Comparison of ENCODE assay signal across 21 mouse cellular contexts in the genomic region with DNA sequence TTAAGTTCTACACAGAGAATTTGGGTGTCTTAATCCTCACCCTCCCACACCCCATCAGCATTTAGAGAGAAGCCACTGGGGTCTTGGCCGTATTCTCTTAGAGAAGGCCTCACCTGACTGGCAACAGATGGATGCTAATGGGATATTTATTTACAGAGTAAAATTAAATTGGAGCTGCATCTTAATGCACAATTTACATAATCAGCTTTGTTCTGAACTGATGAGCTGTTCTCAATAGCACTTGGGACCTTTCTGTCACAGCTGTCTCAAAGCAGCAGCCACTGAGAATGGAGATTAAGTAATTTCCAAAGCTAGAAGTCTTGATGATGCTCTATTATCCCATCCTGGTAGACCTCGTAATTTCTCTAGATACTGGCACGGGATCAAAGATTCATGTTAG. TPM values are rescaled to one million over a fixed set of nuclear protein-coding genes. Genes with fewer than 3 reads are reported as not detected.
A peak's percentile ranks its signal among the peaks of the same experiment; 100 is the strongest.
DNase-seq lines count a peak whose midpoint lies in the region; ATAC-seq and TF ChIP-seq lines count a peak whose summit lies in the region.
"Had no signal": no experiment of that assay in that cellular context is flagged by ENCODE, and none has a peak within 500 bp of the region (broad histone marks: within the 10 kb centered on the region; RNA-seq: fewer than 3 reads in every experiment).

No protein-coding gene starts in this region.

- H3K36me3 ChIP-seq in forebrain, embryonic 14.5 days (ENCODE audit: control insufficient read depth, insufficient read depth, low read length), result no peaks in the 10 kb centered on the region
- no peaks in the 10 kb centered on the region for H3K36me3 ChIP-seq in hindbrain, postnatal 0 days (ENCODE audit: insufficient read depth, low read length)
- no peaks in the 10 kb centered on the region for H3K36me3 ChIP-seq in neural tube, embryonic 14.5 days (ENCODE audit: control insufficient read depth, insufficient read depth, low read length)
- no peaks in the 10 kb centered on the region for H3K36me3 ChIP-seq in kidney, embryonic 16.5 days (ENCODE audit: insufficient read depth, low read length)
- H3K36me3 ChIP-seq: embryonic facial prominence, embryonic 13.5 days; intestine, embryonic 15.5 days; limb, embryonic 15.5 days; lung, embryonic 15.5 days had no signal

- peak; percentile 79 for ATAC-seq in forebrain, embryonic 14.5 days
- ATAC-seq in hindbrain, postnatal 0 days, result peak; percentile 62; the same call in 1 of the 2 replicates
- ATAC-seq in neural tube, embryonic 14.5 days (ENCODE audit: low read depth), result peak; percentile 54
- no peak for ATAC-seq in kidney, embryonic 16.5 days (ENCODE audit: low FRiP score, low TSS enrichment)
- ATAC-seq: intestine, embryonic 15.5 days had no signal

- H3K27ac ChIP-seq in layer of hippocampus, adult 2 months, result peak overlapping the region; percentile 30
- H3K27ac ChIP-seq in forebrain, embryonic 14.5 days (ENCODE audit: low read depth, low read length), result peak overlapping the region; percentile 82
- H3K27ac ChIP-seq in hindbrain, postnatal 0 days, result no peak overlapping the region
- 0 out of 2 replicates have a peak overlapping the region, but pooled peaks have one; percentile 13 for H3K27ac ChIP-seq in neural tube, embryonic 14.5 days (ENCODE audit: low read depth, low read length)
- no peak overlapping the region for H3K27ac ChIP-seq in kidney, embryonic 16.5 days (ENCODE audit: low read length)
- H3K27ac ChIP-seq: embryonic facial prominence, embryonic 13.5 days; intestine, embryonic 15.5 days; limb, embryonic 15.5 days; lung, embryonic 15.5 days had no signal

- no peak for DNase-seq in layer of hippocampus, adult 2 months (ENCODE audit: low spot score in 2 of 2)
- no peak for DNase-seq in layer of hippocampus, adult 11-12 months (ENCODE audit: low spot score)
- DNase-seq in forebrain, embryonic 14.5 days (ENCODE audit: low spot score), result peak; percentile 85
- DNase-seq in hindbrain, postnatal 0 days (ENCODE audit: low spot score), result peak; percentile 50
- DNase-seq in liver, result no peak
- DNase-seq in kidney, postnatal 10 days, result no peak
- DNase-seq: B cell, adult 2 months; thymus, postnatal 4 days had no signal

- no peaks in the 10 kb centered on the region for H3K9me3 ChIP-seq in forebrain, embryonic 14.5 days (replicated peaks; ENCODE audit: control insufficient read depth, low read length)
- no peaks in the 10 kb centered on the region for H3K9me3 ChIP-seq in hindbrain, postnatal 0 days (ENCODE audit: low read length)
- H3K9me3 ChIP-seq in neural tube, embryonic 14.5 days (ENCODE audit: control insufficient read depth, low read length), result no peaks in the 10 kb centered on the region
- H3K9me3 ChIP-seq in kidney, embryonic 16.5 days (ENCODE audit: low read length), result no peaks in the 10 kb centered on the region
- H3K9me3 ChIP-seq: embryonic facial prominence, embryonic 13.5 days; intestine, embryonic 15.5 days; limb, embryonic 15.5 days; lung, embryonic 15.5 days had no signal

- 8% methylated on average over 3 of the region's 3 CpGs for WGBS in forebrain, embryonic 14.5 days
- 35% methylated on average over 3 of the region's 3 CpGs for WGBS in hindbrain, postnatal 0 days
- 23% methylated on average over 3 of the region's 3 CpGs for WGBS in neural tube, embryonic 14.5 days
- WGBS in kidney, embryonic 16.5 days, result 77% methylated on average over 3 of the region's 3 CpGs

- H3K4me1 ChIP-seq in forebrain, embryonic 14.5 days (ENCODE audit: control insufficient read depth, insufficient read depth, low read length), result peaks cover 22% of the 10 kb centered on the region
- H3K4me1 ChIP-seq in hindbrain, postnatal 0 days (ENCODE audit: insufficient read depth, low read length), result peaks cover 13% of the 10 kb centered on the region; the same call in 1 of the 2 replicates
- peaks cover 11% of the 10 kb centered on the region for H3K4me1 ChIP-seq in neural tube, embryonic 14.5 days (ENCODE audit: control insufficient read depth, insufficient read depth, low read length)
- no peaks in the 10 kb centered on the region for H3K4me1 ChIP-seq in kidney, embryonic 16.5 days (ENCODE audit: insufficient read depth, low read length)
- H3K4me1 ChIP-seq: embryonic facial prominence, embryonic 13.5 days; intestine, embryonic 15.5 days; limb, embryonic 15.5 days; lung, embryonic 15.5 days had no signal

- 0 out of 2 replicates have a peak overlapping the region, but pooled peaks have one; percentile 16 for H3K4me2 ChIP-seq in forebrain, embryonic 14.5 days (ENCODE audit: low read length)
- H3K4me2 ChIP-seq in hindbrain, postnatal 0 days (ENCODE audit: low read depth, low read length), result peak overlapping the region; percentile 5; the same call in 1 of the 2 replicates
- H3K4me2 ChIP-seq in neural tube, embryonic 14.5 days (ENCODE audit: low read depth, low read length), result no peak overlapping the region
- no peak overlapping the region for H3K4me2 ChIP-seq in kidney, embryonic 16.5 days (replicated peaks; ENCODE audit: low read depth, low read length)
- H3K4me2 ChIP-seq: embryonic facial prominence, embryonic 13.5 days; intestine, embryonic 15.5 days; limb, embryonic 15.5 days; lung, embryonic 15.5 days had no signal

- TF ChIP-seq CTCF in layer of hippocampus, adult 2 months (conservative IDR thresholded peaks at IDR 0.05), result no peak
- TF ChIP-seq CTCF in hindbrain, postnatal 0 days (IDR thresholded peaks at IDR 0.05; ENCODE audit: low read depth), result no peak

- H3K4me3 ChIP-seq in layer of hippocampus, adult 2 months, result no peak overlapping the region
- H3K4me3 ChIP-seq in forebrain, embryonic 14.5 days (ENCODE audit: low read depth, low read length), result no peak overlapping the region
- H3K4me3 ChIP-seq in hindbrain, postnatal 0 days (ENCODE audit: low read length), result no peak overlapping the region
- no peak overlapping the region for H3K4me3 ChIP-seq in neural tube, embryonic 14.5 days (ENCODE audit: low read depth, low read length)
- no peak overlapping the region for H3K4me3 ChIP-seq in kidney, embryonic 16.5 days (ENCODE audit: low read length)
- H3K4me3 ChIP-seq: embryonic facial prominence, embryonic 13.5 days; intestine, embryonic 15.5 days; limb, embryonic 15.5 days; lung, embryonic 15.5 days had no signal

- no peak overlapping the region for H3K9ac ChIP-seq in forebrain, embryonic 14.5 days (ENCODE audit: low read length)
- no peak overlapping the region for H3K9ac ChIP-seq in hindbrain, postnatal 0 days (replicated peaks; ENCODE audit: low read length)
- H3K9ac ChIP-seq in neural tube, embryonic 14.5 days (replicated peaks; ENCODE audit: low read depth, low read length), result no peak overlapping the region
- no peak overlapping the region for H3K9ac ChIP-seq in kidney, embryonic 16.5 days (replicated peaks; ENCODE audit: low read length)
- H3K9ac ChIP-seq: embryonic facial prominence, embryonic 13.5 days; intestine, embryonic 15.5 days; limb, embryonic 15.5 days; lung, embryonic 15.5 days had no signal

- H3K27me3 ChIP-seq in forebrain, embryonic 14.5 days (replicated peaks; ENCODE audit: control insufficient read depth, insufficient read depth, low read length), result no peaks in the 10 kb centered on the region
- H3K27me3 ChIP-seq in hindbrain, postnatal 0 days (ENCODE audit: insufficient read depth, low read length), result no peaks in the 10 kb centered on the region
- no peaks in the 10 kb centered on the region for H3K27me3 ChIP-seq in neural tube, embryonic 14.5 days (ENCODE audit: control insufficient read depth, insufficient read depth, low read length)
- no peaks in the 10 kb centered on the region for H3K27me3 ChIP-seq in kidney, embryonic 16.5 days (ENCODE audit: insufficient read depth, low read length)
- H3K27me3 ChIP-seq: embryonic facial prominence, embryonic 13.5 days; intestine, embryonic 15.5 days; limb, embryonic 15.5 days; lung, embryonic 15.5 days had no signal

RNA-seq across cellular contexts. Expression of a gene that starts 26.6 kb away (rescaled TPM):
- total RNA-seq in layer of hippocampus, adult 2 months (2021), result not detected
- not detected in 2 replicates for polyA plus RNA-seq in forebrain, embryonic 14.5 days (2014; fragmentation: Nextera tagmentation; extraction: Ambion mirVana)
- total RNA-seq in hindbrain, postnatal 0 days (2014; rRNA removed), result not detected in 2 replicates
- polyA plus RNA-seq in hindbrain, postnatal 0 days (2015; fragmentation: Nextera tagmentation; extraction: Ambion mirVana), result not detected in 2 replicates
- polyA plus RNA-seq in neural tube, embryonic 14.5 days (2014; fragmentation: Nextera tagmentation; extraction: Ambion mirVana), result not detected in 2 replicates
- not detected in 2 replicates for polyA plus RNA-seq in kidney, embryonic 16.5 days (2015; fragmentation: Nextera tagmentation; extraction: Ambion mirVana)
- total RNA-seq: adrenal gland, postnatal 4 days; common myeloid progenitor, adult 5-6 weeks; gastrocnemius, postnatal 14 days; heart, postnatal 10 days; layer of hippocampus, postnatal 10 days; left cerebral cortex, postnatal 14 days; megakaryocyte, adult 5-6 weeks had no signal
- polyA plus RNA-seq: embryonic facial prominence, embryonic 13.5 days; intestine, embryonic 15.5 days; limb, embryonic 15.5 days; lung, embryonic 15.5 days had no signal

Comparison
In these comparisons a context has a peak if more than half of its experiments do, and no peak if none do; other contexts are left out.
1. DNase-seq: peak in forebrain, embryonic 14.5 days (single experiment) and hindbrain, postnatal 0 days (single experiment); none in layer of hippocampus, adult 2 months (0 of 2), layer of hippocampus, adult 11-12 months (single experiment), liver (single experiment) and kidney, postnatal 10 days (single experiment).
2. H3K27ac ChIP-seq: peak in layer of hippocampus, adult 2 months (single experiment), forebrain, embryonic 14.5 days (single experiment) and neural tube, embryonic 14.5 days (single experiment); none in hindbrain, postnatal 0 days (single experiment) and kidney, embryonic 16.5 days (single experiment).
3. H3K4me2 ChIP-seq: peak in forebrain, embryonic 14.5 days (single experiment) and hindbrain, postnatal 0 days (single experiment); none in neural tube, embryonic 14.5 days (single experiment) and kidney, embryonic 16.5 days (single experiment).